Mouse (Mus musculus) c-Kit-positive CD71-positive TER-119-positive erythroid progenitor cells, embryonic 14.5 days (primary cell): Measurements from ENCODE around the gene Ankrd42.

Experiments
- DNase-seq: peaks from one replicate; pipeline ENCODE4 v3.0.0-alpha.2; 2013; ENCODE audit warnings: low spot score

Gene Ankrd42

GRCm38 (mm10) chr7:92637021-92637625, at the start of gene Ankrd42:
TSS of gene Ankrd42 (minus strand) at chr7:92637142.
- DNase-seq = peak; percentile 88

- DNase-seq = no peak
Observed at GRCm38 (mm10) chr7:92677346-92677745, 40.4 kb upstream of the Ankrd42 start.

DNA sequence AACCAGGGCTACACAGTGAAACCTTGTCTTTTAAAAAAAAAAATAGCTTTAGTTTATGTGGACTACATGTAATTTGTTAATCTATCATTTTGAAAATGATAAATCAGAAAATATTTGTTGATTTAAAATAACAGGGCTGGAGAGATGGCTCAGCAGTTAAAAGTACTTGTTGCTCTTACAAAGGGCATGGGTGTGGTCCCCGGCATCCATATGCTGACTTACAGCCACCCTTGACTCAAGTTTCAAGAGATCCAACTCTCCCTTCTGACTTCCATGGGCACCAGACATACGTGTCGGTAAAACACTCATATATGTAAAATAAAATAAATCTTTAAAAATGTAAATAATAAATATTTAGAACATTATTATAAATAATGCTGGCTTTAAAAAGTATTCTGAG, 38.2 kb upstream of the Ankrd42 start:
- DNase-seq = no peak

DNA sequence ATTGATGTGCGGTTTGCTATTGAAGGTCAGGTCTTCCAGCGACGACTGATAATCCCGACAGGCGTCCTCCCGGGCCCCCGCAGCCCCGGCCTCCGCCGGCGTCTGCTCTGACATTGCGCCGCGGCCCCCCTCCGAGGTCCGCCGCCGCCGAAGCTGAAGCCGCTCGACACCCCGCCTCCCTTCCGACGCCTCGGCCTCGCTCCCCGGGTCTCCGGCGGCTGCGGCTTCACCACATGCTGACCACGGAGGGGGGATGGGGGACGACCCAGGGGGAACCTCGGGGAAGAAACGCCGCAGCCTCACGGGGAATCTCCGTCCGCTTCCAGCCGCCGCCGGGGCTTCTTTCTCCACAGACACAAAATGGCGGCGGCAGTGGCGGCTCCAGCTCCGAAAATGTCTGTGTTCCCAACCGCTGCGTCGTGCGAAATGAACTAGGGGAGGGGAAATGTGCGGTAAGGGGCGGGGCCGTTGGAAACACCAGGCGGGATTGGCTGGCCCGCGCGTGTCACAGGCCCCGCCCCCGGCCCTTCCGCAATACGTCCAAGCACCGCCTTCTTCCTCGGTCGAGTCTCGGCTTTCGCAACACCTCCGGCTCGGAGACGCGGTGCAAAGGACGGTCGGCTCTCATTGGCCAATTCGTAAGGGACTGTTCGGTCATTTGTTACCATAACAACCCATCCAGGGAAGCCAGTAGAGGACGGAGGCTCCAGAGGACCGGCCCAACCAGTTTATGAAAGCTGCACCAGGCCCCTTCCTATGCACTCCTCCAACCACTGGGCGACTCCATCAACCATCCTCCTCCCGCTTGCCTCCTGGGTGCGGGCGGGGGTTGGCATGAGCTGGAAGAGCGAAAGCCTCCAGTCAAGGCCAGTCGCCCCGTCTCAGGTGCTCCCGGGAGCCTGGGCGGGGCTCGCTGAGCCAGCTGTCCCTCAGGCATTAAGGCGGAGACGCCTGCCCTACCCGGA, 32.8 kb upstream of the Ankrd42 start, which contains the start of gene Pcf11:
Gene Pcf11 (minus strand): TSS at position 428 of the 965 bp plus-strand sequence.
- peak; percentile 96 for DNase-seq

- DNase-seq = peak; percentile 56
Observed at GRCm38 (mm10) chr7:92668791-92669506, 32.0 kb upstream of the Ankrd42 start.

GRCm38 (mm10) chr7:92666274-92666820, 29.4 kb upstream of the Ankrd42 start:
- DNase-seq = no peak

DNA sequence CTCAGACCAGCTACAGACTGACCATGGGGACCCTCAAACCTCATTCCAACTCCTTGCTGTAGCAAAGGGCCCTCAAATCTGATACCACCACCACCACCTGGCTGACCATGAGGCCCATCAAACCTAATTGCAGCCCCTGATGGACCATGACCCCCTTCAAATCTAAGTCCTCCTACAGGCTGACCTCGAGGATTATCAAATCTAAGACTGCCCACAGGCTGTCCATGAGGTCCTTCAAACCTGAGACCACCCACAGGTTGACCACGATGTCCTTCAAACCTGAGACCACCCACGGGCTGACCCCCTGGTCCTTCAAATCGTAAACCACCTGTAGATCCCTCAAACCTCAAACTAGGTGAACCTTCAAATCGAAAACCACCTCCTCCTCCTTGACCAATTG, 21.1 kb upstream of the Ankrd42 start:
- DNase-seq = no peak

- DNase-seq = no peak
Observed at GRCm38 (mm10) chr7:92656386-92656785, 19.4 kb upstream of the Ankrd42 start.

DNA sequence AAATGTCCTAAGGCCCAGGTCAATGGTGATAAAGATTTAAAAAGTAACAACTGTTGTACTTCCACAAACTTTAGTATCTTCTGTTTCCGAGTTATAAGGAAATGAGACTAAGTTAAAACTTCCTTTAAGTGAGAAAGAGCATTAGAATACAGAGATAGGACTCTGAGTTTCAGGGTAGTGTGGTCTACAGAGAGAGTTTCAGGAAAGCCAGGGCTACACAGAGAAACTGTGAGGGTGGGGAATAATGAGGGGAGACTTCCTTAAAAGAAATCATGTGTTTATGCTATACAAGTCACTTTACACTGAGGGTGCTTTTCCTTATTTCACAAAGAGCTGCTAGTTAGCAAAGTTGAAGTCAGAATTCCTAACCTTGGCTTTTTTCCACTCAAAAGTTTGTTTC, 16.4 kb upstream of the Ankrd42 start:
- no peak for DNase-seq

DNA sequence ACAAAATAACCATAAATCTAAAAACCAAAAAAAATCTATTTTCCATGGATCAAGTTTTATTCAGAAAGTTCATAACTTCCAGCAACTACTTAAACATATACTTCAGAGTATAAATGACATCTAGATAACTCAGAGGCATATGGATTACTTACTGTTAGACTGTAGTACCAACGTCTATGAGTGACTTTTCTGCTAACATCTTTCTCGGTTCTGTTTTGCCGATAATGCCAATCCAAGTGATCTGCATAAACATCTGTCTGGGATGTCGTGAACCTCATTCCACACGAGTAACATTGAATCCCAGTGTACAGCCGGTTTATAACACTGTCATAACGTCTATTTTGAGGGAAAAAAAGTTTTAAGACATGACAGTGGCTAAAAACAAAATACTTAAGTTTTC, 10.8 kb upstream of the Ankrd42 start:
- no peak for DNase-seq

DNA sequence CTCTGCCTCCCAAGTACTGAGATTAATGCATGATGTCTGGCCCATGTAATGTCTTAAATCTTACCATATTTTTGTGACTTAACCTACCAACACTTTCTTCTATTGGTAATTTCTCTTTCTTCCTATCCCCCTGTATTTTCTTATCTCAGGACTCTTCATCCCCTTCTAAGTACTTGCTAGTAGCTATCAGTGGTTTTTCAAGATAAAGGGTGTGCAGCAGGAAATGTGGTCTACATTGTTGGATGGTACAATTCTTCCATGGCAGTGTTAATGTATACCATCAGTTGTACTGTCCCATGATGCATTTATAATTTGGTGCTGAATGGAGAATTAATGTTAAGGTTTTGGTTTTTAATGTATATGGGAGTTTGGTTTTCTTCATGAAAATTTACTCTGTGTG, 5.4 kb upstream of the Ankrd42 start:
- DNase-seq = no peak

- no peak for DNase-seq
Observed at GRCm38 (mm10) chr7:92638050-92638449, 1.1 kb upstream of the Ankrd42 start.

- DNase-seq = no peak
Observed at GRCm38 (mm10) chr7:92636295-92637011, 489 bp downstream of the Ankrd42 start.

DNA sequence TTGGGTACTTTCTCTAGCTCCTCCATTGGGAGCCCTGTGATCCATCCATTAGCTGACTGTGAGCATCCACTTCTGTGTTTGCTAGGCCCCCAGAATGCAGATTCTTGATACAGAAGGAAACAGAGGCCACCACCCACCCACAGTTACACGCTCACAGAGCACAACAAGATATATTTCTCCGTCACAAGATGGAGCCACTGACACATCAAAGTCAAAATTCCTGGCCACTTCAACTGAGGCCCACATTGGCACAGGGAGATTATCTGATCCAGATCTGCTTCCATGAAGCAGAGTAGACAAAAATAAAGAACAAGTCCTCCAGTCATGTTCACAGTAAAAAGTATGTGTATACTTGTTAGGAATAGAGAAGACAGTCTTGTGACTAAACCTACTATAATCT, 6.8 kb downstream of the Ankrd42 start:
- peak; percentile 21 for DNase-seq

- DNase-seq = no peak
Observed at GRCm38 (mm10) chr7:92624488-92624887, 12.5 kb downstream of the Ankrd42 start.

GRCm38 (mm10) chr7:92610830-92611229, 26.1 kb downstream of the Ankrd42 start:
- no peak for DNase-seq

- no peak for DNase-seq
Observed at GRCm38 (mm10) chr7:92604961-92605360, 32.0 kb downstream of the Ankrd42 start.

GRCm38 (mm10) chr7:92590842-92591241, 46.1 kb downstream of the Ankrd42 start:
- no peak for DNase-seq

DNA sequence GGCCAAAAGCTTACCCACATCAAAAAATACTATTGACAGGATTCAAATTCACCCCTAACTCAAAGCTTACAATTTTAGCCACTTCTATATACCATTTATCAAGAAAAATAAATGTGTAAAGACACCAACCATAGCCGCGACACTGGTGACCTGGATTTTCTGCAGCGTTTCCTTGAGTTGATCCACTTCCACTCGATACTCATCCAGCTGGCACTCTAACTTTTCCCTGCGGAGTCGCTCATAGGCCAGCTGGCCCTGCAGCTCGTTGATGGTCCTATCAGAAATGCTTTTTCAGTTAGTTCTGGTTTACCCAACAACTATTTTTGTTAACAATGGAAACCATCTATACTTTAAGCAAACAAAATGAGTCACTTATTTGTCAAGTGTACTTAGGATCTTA, 47.0 kb downstream of the Ankrd42 start:
- DNase-seq = no peak

DNA sequence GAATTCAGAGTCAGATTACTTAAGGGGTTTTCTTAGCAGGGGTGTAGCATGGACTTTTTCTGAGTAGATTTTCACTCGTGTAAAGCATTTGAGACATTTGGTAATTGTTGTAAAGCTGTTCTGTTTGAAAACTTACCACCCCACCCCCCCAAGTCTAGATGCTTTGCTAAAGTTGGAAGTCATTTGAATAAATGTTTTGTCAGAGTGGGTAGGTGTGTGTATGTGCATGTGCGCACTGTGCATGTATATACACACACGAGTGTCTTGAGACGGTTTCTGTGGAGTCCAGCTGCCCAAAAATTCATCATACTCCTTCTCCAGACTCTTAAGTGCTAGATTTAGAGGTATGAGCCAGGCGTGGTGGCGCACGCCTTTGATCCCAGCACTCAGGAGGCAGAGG, 53.4 kb downstream of the Ankrd42 start:
- DNase-seq = no peak

- DNase-seq = no peak
Observed at GRCm38 (mm10) chr7:92580491-92581207, 56.3 kb downstream of the Ankrd42 start.
